Mouse (Mus musculus) heart, embryonic 13.5 days (tissue): ENCODE data around the gene Sgip1. TPM values are rescaled to one million over a fixed set of nuclear protein-coding genes. Genes with fewer than 3 reads are reported as not detected.

ENCODE experiments used
- ATAC-seq: fragments of 200-750 bp; cut with Nextera tagmentation; 2 replicates; pipeline ENCODE4 v1.8.0; 2017; ENCODE audit warnings: moderate TSS enrichment; ENCODE audit not compliant: insufficient number of reproducible peaks, low FRiP score, low TSS enrichment; ENCODE audit errors: extremely low read depth
- H3K27ac ChIP-seq: fragments of 300-500 bp; sonication (generic); replicated peaks from 2 replicates; pipeline ENCODE4 v1.5.1; 2015; ENCODE audit warnings: moderate library complexity, mild to moderate bottlenecking, inconsistent platforms
- H3K27me3 ChIP-seq: fragments of 300-500 bp; sonication (generic); replicated peaks from 2 replicates; pipeline ENCODE4 v1.6.1; 2015; ENCODE audit warnings: mild to moderate bottlenecking, inconsistent platforms
- H3K36me3 ChIP-seq: fragments of 300-500 bp; sonication (generic); 2 replicates; pipeline ENCODE4 v1.6.1; 2015; ENCODE audit warnings: mild to moderate bottlenecking, inconsistent platforms
- H3K4me1 ChIP-seq: fragments of 300-500 bp; sonication (generic); 2 replicates; pipeline ENCODE4 v1.6.1; 2015; ENCODE audit warnings: inconsistent platforms
- H3K4me2 ChIP-seq: fragments of 300-500 bp; sonication (generic); 2 replicates; pipeline ENCODE4 v1.6.1; 2015; ENCODE audit warnings: inconsistent platforms, mild to moderate bottlenecking, moderate library complexity
- H3K4me3 ChIP-seq: fragments of 300-500 bp; sonication (generic); 2 replicates; pipeline ENCODE4 v1.5.1; 2015; ENCODE audit warnings: moderate library complexity, mild to moderate bottlenecking, inconsistent platforms
- H3K9ac ChIP-seq: fragments of 300-500 bp; sonication (generic); 2 replicates; pipeline ENCODE4 v1.6.1; 2015; ENCODE audit warnings: inconsistent platforms, mild to moderate bottlenecking, moderate library complexity
- H3K9me3 ChIP-seq: fragments of 300-500 bp; sonication (generic); 2 replicates; pipeline ENCODE4 v1.6.1; 2016; ENCODE audit warnings: inconsistent platforms
- WGBS: fragments of 180-500 bp; shearing (Covaris S2); methylation state at CpG from one replicate; pipeline ENCODE4 v1.1.7; 2015; ENCODE audit warnings: mixed read lengths; 5-methylcytosine and 5-hydroxymethylcytosine counted together
- polyA plus RNA-seq: library from polyadenylated mRNA; unstranded; fragments of >200 nt; fragmentation: Nextera tagmentation; extraction: Ambion mirVana; gene quantifications from 2 replicates; pipeline ENCODE4 v1.2.1, GENCODE M21; 2015

Gene Sgip1
- polyA plus RNA-seq, result 1.2 and 1.3 TPM in 2 replicates

GRCm38 (mm10) chr4:102741287-102741686 is at the start of gene Sgip1:
Gene Sgip1 (plus strand): TSS chr4:102741297.
- Histone ChIP-seq H3K27me3 (no peaks in the 10 kb centered on the region), H3K27ac (no peak within 1 kb of the TSS), H3K36me3 (no peaks in the 10 kb centered on the region), H3K4me3 (no peak within 1 kb of the TSS), H3K9ac (no peak within 1 kb of the TSS), H3K4me2 (no peak within 1 kb of the TSS), H3K4me1 (no peaks in the 10 kb centered on the region), H3K9me3 (no peaks in the 10 kb centered on the region)
- ATAC-seq, result no peak
- WGBS, result 60% methylated on average over 8 of the region's 8 CpGs

- H3K27me3 ChIP-seq, result no peaks in the 10 kb centered on the region
- H3K36me3 ChIP-seq, result no peaks in the 10 kb centered on the region
- no peak for ATAC-seq
- H3K4me2 ChIP-seq, result no peak overlapping the region
- H3K4me3 ChIP-seq, result no peak overlapping the region
- H3K27ac ChIP-seq, result no peak overlapping the region
- no peak overlapping the region for H3K9ac ChIP-seq
- no peaks in the 10 kb centered on the region for H3K4me1 ChIP-seq
- no peaks in the 10 kb centered on the region for H3K9me3 ChIP-seq
- 53% methylated on average over 4 of the region's 4 CpGs for WGBS
These were observed 49.7 kb upstream of the Sgip1 start for GRCm38 (mm10) chr4:102691402-102691801.

GRCm38 (mm10) chr4:102697966-102698365 is 43.1 kb upstream of the Sgip1 start:
- Histone ChIP-seq H3K27me3 (no peaks in the 10 kb centered on the region), H3K9ac (no peak overlapping the region), H3K9me3 (no peaks in the 10 kb centered on the region), H3K4me2 (no peak overlapping the region), H3K36me3 (no peaks in the 10 kb centered on the region), H3K27ac (no peak overlapping the region), H3K4me3 (no peak overlapping the region), H3K4me1 (no peaks in the 10 kb centered on the region)
- ATAC-seq, result no peak
- 88% methylated on average over 7 of the region's 7 CpGs for WGBS

GRCm38 (mm10) chr4:102711731-102712130 is 29.4 kb upstream of the Sgip1 start:
- ATAC-seq, result no peak
- Histone ChIP-seq H3K9ac (no peak overlapping the region), H3K4me1 (peaks cover 7% of the 10 kb centered on the region; the same call in 1 of the 2 replicates), H3K9me3 (no peaks in the 10 kb centered on the region), H3K36me3 (no peaks in the 10 kb centered on the region), H3K27ac (no peak overlapping the region), H3K27me3 (no peaks in the 10 kb centered on the region), H3K4me3 (no peak overlapping the region), H3K4me2 (no peak overlapping the region)
- WGBS, result 63% methylated on average over 4 of the region's 4 CpGs

- Histone ChIP-seq H3K36me3 (no peaks in the 10 kb centered on the region), H3K4me2 (no peak overlapping the region), H3K27ac (no peak overlapping the region), H3K9ac (no peak overlapping the region), H3K27me3 (no peaks in the 10 kb centered on the region), H3K4me3 (no peak overlapping the region), H3K4me1 (peaks cover 8% of the 10 kb centered on the region; the same call in 1 of the 2 replicates), H3K9me3 (no peaks in the 10 kb centered on the region)
- no peak for ATAC-seq
These were observed 25.6 kb upstream of the Sgip1 start for GRCm38 (mm10) chr4:102715532-102715931.

- Histone ChIP-seq H3K36me3 (no peaks in the 10 kb centered on the region), H3K4me3 (no peak overlapping the region), H3K9ac (no peak overlapping the region), H3K4me2 (no peak overlapping the region), H3K4me1 (peaks cover 8% of the 10 kb centered on the region; the same call in 1 of the 2 replicates), H3K27me3 (no peaks in the 10 kb centered on the region), H3K9me3 (no peaks in the 10 kb centered on the region), H3K27ac (no peak overlapping the region)
- ATAC-seq, result no peak
- 62% methylated on average over 5 of the region's 5 CpGs for WGBS
These were observed 23.8 kb upstream of the Sgip1 start for GRCm38 (mm10) chr4:102717123-102717828.

- 6% methylated on average over 1 of the region's 1 CpGs for WGBS
- no peaks in the 10 kb centered on the region for H3K27me3 ChIP-seq
- ATAC-seq, result no peak
- no peak overlapping the region for H3K27ac ChIP-seq
- peaks cover 8% of the 10 kb centered on the region; the same call in 1 of the 2 replicates for H3K4me1 ChIP-seq
- no peak overlapping the region for H3K4me3 ChIP-seq
- no peaks in the 10 kb centered on the region for H3K36me3 ChIP-seq
- H3K9me3 ChIP-seq, result no peaks in the 10 kb centered on the region
- no peak overlapping the region for H3K9ac ChIP-seq
- no peak overlapping the region for H3K4me2 ChIP-seq
These were observed 21.6 kb upstream of the Sgip1 start for GRCm38 (mm10) chr4:102719535-102719934.

GRCm38 (mm10) chr4:102719951-102720350 is 21.1 kb upstream of the Sgip1 start:
- Histone ChIP-seq H3K36me3 (no peaks in the 10 kb centered on the region), H3K27me3 (no peaks in the 10 kb centered on the region), H3K27ac (no peak overlapping the region), H3K9ac (no peak overlapping the region), H3K9me3 (no peaks in the 10 kb centered on the region), H3K4me3 (no peak overlapping the region), H3K4me1 (peaks cover 8% of the 10 kb centered on the region; the same call in 1 of the 2 replicates), H3K4me2 (no peak overlapping the region)
- 62% methylated on average over 1 of the region's 1 CpGs for WGBS
- ATAC-seq, result no peak

- Histone ChIP-seq H3K9me3 (no peaks in the 10 kb centered on the region), H3K27me3 (no peaks in the 10 kb centered on the region), H3K4me1 (no peaks in the 10 kb centered on the region), H3K9ac (no peak overlapping the region), H3K27ac (no peak overlapping the region), H3K36me3 (no peaks in the 10 kb centered on the region), H3K4me2 (no peak overlapping the region), H3K4me3 (no peak overlapping the region)
- ATAC-seq, result no peak
- WGBS, result 66% methylated on average over 5 of the region's 5 CpGs
These were observed 16.7 kb upstream of the Sgip1 start for GRCm38 (mm10) chr4:102724442-102724841.

GRCm38 (mm10) chr4:102730976-102731375 is 10.1 kb upstream of the Sgip1 start:
- Histone ChIP-seq H3K27ac (no peak overlapping the region), H3K36me3 (no peaks in the 10 kb centered on the region), H3K4me1 (peaks cover 3% of the 10 kb centered on the region; the same call in 1 of the 2 replicates), H3K9ac (no peak overlapping the region), H3K4me3 (no peak overlapping the region), H3K9me3 (no peaks in the 10 kb centered on the region), H3K27me3 (0 out of 2 replicates have a peak, but pooled peaks cover 3% of the 10 kb centered on the region), H3K4me2 (no peak overlapping the region)
- WGBS, result 73% methylated on average over 3 of the region's 3 CpGs
- ATAC-seq, result no peak

GRCm38 (mm10) chr4:102734022-102734657 is 7.0 kb upstream of the Sgip1 start:
- H3K9me3 ChIP-seq, result no peaks in the 10 kb centered on the region
- 0 out of 2 replicates have a peak, but pooled peaks cover 3% of the 10 kb centered on the region for H3K27me3 ChIP-seq
- H3K4me2 ChIP-seq, result no peak overlapping the region
- no peaks in the 10 kb centered on the region for H3K36me3 ChIP-seq
- 51% methylated on average over 9 of the region's 9 CpGs for WGBS
- no peak overlapping the region for H3K4me3 ChIP-seq
- no peak overlapping the region for H3K9ac ChIP-seq
- no peak overlapping the region for H3K27ac ChIP-seq
- no peak for ATAC-seq
- peaks cover 3% of the 10 kb centered on the region; the same call in 1 of the 2 replicates for H3K4me1 ChIP-seq
